Mouse (Mus musculus) cerebellum, postnatal 10 days (tissue): ENCODE measurements at regions not wholly inside any gene's neighbourhood (a gene's known extent, or its start where the extent isn't known, plus 50 kb on each side); places are given as distances from the start of the nearest gene placed in this dataset.
A peak's percentile ranks its signal among the peaks of the same experiment; 100 is the strongest.
"Not testable (repeated sequence)": the region's sequence is repeated elsewhere in the genome, so short reads cannot be mapped to it uniquely, and the experiment has no call there.

Source experiments
- DNase-seq, 2 experiments: peaks; one replicate each; pipeline ENCODE4 v3.0.0; 2021; ENCODE audit warnings: mixed read lengths in 2 of 2

DNA sequence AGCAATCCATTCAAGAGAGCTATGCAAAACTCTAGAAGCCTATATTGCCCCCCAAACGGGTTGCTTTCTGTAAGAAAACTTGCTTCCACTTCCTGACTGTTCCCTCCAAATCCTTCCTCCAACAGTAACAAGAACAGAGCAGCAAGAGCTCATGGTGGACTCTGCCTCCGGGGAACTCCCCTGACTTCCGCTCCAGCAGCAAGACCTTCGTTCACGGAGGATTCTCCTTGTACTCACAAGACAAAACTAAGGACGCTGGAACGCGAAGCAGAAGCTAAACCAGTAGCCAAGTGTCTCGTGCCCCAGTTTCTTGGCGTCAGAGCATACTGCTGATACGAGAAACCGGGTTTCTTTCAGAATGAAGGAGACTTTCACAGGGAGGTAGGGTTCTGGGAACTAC, 50.7 kb downstream of the H2al2a start:
- DNase-seq, result no peak

DNA sequence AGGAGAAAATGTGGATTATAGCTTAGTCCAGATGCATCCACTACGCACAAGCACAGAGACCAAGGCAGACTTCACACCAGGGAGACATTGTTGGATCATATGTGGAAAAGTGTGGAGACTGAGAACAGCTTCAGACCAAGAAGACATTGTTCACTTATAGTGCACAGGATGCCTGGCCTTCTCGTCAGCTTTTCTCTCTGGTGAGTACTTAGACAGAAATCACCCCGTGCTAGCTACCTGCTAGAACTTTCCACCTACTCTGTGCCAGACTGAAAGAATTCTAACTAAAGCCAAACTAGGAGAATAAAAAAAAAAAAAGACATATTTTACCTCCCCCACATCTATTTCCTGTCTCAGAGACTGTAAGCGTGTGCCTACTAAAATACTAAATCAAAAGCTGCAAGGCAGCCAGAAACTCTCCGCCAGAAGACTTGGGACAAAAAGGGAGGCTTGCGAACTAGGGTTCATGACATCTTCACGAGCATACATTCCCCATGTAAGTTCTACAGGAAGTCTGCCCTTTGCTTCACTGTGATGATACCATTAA, 51.3 kb downstream of the H2al2a start:
- no peak for DNase-seq

DNA sequence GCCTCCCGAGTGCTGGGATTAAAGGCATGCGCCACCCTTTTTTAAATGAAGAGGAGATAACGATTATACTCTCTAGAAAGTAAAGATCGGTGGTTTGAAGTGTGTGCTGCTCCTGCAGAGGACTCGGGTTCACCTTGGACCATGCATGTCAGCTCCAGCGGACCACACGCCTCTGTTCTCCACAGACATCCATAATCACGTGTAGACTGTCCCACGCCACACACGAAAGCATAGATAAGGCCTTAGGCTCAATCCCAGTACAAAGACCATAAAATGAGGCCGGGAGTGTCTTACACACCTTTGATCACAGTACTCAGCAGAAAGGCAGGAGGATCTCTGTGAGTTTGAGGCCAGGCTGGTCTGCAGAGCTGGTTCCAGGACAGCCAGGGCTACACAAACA, 53.3 kb downstream of the H2al2a start:
- DNase-seq, result no peak

DNA sequence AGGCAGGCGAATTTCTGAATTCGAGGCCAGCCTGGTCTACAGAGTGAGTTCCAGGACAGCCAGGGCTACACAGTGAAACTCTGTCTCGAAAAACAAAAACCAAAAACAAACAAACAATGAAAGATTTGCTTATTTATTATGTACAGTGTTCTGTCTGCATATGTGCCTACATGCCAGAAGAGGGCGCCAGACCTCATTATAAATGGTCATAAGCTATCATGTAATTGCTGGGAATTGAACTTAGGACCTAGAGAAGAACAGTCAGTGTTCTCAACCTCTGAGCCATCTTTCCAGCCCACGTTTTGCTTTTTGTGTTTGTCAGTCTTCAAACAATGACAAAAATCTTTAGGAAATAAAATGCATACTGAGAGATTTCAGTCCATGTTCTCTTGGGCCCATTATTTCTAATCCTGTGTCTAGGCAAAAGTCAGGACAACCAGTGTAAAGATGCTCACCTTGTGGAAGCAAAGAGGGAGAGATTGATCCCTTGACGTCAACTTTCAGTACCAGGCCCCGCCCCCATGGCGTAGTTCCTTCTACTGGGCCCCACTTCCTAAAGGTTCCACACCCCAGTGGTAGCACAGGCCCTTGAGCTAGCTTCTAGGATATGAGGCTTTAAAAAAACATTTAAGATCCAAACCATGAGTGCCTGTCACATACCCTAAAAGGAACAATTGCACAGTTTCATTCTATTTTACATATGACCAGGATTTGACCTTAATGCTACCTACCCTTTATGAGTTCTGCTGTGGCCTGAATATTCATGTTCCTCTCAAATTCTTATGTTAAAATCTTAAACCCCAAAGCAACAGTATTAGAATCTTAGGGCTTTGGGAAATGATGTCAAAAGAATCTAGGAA, 54.0 kb downstream of the H2al2a start:
- DNase-seq, result peak; percentile 23 to 25

DNA sequence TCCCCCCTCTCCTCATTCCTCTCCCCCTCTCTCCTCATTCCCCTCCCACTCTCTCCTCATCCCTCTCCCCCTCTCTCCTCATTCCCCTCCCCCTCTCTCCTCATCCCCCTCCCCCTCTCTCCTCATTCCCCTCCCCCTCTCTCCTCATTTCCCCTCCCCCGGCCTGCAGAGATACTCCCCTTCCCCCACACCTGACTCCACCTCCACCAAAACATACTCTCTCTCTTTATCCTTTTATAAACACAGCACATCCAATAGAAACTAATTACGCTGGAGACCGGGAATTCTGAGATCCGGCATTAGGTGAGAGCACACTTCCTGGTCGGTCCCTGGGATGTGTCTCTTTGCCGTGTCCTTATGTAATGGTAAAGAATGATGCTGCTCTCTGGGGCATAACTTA, 54.8 kb downstream of the H2al2a start:
- DNase-seq, result no peak

DNA sequence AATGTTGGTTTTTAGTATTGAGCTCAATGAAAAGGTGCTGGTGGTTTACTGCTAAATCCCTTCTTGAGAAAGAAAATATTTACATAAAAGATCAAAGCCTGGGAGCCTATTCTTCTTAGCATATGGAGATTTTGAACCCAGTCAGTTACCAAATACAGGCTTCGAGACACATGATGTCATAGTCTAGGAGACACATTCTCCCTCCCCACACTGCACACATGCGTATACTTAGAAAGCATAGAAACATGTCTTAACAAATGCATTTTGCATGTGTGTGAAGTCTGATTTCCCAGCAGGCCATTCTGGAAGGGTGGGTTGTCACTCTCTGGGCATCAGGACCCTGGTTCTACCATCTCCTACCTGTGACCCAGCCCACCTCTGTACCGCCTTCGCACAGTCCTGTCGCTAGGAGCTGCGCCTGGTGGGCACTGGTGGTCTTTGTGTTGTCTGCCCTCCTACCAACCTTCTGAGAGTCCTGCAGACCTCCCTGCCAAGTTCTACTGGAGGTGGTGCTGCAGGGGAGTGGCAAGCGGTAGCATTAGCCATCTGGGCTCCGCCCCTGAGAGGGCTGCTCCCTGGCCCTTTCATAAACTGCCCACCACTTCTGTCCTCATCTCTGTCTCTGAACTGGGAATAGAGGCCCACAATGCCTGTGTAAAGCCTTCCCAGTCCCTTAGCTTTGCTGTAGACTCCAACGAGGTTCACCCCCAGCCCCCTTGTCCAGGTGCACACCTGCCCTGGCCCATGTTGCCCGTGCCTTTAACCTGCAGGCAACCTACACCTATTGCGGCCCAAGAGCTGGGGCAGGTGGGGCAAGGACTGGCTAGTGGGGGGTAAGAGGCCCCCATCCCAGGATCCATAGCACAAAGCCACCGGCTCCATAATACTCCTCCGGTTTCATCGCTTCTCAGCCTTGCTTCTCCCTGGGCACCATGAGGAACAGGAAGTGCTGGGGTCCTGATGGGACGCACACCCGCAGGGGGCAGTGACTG, 56.6 kb downstream of the H2al2a start:
- not testable (repeated sequence) for DNase-seq

DNA sequence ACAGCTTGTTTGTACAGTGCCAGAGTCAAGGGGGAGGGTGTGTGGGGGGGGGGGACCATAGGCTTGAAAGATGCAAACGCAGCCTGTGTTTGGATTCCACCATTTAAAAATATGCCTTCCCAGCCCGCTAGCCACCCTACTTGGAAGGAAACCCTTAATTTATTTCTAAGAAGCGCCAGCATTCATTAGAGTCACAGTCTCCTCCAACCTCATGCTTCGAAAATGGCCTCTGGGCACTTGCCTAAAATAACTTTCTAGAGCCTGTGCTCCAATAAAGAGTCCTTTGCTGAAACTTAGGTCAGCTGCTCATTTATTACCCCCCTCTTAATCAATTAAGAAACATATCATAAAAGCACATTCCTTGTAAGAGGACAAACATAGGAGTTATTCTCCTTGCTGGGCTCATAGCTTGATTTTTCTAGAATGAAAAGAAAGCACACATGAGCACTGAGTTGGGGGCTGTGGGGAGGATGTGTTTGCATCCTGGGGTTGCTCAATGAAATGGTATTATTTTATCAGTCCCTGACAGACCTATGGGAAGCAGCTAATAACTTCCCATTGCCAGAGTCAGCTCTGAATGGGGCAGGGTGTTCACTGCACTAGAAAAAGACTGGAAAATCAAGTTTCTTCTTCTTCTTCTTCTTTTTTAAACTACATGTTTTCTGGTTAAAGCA, 57.4 kb downstream of the H2al2a start:
- DNase-seq, result no peak

DNA sequence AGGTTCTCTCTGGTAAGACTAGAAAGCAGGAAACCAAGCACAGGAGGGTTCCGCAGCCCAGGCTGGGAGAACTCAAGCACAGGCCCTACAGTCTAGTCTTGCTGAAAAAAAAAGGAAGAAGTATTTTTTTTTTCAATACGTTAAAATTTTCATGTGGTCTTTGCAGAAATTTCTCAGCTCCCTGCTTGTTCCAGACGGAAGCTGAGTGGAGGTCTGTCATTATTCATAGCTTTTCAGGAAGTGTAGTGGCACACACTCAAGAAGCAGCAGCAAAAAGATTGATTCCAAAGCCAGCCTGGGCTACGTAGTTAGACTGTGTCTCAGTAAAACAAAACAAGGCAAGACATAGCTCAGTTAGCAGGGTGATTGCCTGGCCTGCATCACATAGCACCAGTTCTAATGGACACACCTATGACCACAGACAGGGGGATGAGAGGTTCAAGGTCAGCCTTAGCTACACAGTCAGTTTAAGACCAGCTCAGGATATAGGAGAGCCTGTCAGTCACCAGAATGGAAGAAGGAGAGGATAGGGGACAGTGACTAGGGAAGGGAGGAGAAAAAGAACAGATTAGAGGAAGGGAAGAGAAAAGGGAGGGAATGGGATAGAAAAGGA, 60.1 kb downstream of the H2al2a start:
- DNase-seq, result no peak

DNA sequence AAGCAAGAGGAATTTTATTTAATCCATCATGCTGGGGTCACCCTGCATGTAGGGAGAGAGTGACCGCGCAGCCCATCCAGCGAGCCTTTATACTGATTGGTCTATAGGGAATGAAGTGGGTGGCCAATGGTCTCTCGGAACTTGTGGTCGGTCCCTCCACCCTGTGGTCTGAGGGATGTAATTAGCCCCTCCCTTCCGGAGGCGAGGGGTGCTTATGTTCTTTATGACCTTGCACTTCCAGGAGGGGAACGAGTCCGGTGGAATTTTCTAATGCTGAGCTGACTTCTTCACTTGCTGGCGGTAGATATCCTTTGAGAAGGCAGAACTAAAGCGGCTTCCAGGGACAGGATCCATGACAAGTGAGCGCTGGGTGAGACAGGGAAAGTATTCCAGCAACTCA, 60.8 kb downstream of the H2al2a start:
- DNase-seq, result no peak

DNA sequence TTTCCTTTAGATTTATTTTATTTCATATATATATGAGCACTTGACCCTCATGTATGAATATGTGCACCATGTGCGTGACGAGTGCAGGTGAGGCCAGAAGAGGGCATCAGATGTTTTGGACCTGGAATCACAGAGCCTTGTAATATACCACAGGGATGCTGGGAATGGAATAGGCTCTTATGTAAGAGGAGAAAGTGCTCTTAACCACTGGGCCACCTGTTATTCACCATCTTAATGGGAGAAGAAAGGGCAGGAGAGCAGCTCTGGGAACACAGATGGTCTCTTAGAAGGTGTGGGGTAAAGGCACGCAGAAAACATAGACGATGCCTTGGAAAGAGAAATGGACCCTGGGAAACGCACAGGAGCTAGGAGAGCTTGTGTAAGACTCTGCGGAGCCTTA, 61.3 kb downstream of the H2al2a start:
- DNase-seq, result no peak

DNA sequence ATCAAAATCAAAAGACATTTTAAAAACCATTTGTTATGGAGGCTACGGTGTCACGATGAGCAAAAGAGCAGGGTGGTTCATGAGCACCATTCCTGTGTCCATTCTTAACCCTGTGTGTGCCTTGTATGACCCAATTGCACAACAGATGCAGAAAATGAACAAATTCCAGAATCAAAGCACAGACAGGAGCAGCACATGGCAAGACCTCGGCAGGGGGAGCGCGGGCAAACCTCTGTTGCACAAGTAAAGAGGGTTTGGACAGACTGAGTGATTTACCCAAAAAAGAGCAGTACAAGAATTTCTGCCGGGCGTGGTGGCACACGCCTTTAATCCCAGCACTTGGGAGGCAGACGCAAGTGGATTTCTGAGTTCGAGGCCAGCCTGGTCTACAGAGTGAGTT, 62.1 kb downstream of the H2al2a start:
- DNase-seq, result no peak

DNA sequence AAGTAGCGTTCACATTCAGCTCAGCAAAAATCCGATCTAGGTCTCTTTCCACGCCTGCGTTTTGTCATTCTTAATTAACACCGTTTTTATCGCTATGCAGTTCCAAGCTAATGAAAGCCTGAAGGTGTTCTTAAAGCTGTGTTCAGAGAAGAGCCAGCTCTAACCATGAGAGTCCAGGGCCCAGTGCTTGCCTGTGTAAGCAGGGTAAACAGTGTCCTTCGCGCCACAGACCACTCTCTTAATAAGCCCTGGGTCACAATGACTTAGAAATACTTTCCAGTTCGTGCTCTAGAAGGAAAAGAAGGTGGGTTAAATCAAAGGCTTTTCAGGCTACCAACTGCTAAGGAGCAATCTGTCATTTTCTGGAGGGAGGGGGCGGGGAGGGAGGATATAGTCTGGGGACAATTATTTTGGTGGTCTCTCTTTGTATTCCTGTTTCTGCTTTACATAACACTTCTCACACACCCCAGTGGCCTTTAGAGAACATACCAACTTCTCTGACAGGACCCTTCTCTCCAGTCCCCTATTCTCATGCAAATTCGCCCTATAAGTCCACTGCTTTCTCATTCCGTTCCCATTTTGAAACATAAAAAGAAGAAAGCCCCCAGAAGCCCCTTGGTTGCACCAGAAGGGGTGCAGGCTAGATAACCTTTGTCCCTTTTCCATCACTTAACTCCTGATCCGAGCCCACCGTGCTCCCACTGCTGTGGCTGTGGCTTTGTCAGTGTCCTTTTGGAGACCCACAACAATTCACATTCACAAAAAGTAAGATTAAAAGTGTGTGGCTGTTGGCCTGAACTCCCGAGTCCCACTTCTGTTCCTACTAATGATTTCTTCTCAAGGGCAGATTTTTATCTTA, 63.6 kb downstream of the H2al2a start:
- peak in 1 of 2 experiments; percentile 13 for DNase-seq

DNA sequence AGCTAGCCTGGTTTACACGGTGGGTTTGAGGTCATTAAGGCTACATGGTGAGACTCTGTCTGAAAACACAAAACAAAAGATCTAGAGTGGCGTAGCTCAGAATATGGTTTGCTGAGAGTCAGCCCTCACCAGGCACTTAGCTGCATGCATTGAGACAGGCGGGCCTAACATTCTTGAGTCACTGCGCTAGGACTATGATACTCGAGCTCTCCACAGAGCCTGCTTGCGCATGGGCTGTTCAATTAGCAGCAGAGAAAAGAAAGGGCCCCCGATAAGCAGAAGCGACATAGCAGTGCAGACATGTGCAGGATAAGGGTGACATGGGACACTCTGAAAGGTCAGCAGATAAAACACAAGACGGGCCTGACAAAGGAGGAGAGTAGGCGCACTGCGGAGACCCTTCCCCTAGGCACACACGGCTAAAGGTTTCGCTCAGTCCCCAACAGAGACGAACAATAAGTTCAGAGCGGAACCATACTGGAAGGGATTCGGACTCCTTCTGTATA, 64.3 kb downstream of the H2al2a start:
- peak; percentile 17 to 19 for DNase-seq

DNA sequence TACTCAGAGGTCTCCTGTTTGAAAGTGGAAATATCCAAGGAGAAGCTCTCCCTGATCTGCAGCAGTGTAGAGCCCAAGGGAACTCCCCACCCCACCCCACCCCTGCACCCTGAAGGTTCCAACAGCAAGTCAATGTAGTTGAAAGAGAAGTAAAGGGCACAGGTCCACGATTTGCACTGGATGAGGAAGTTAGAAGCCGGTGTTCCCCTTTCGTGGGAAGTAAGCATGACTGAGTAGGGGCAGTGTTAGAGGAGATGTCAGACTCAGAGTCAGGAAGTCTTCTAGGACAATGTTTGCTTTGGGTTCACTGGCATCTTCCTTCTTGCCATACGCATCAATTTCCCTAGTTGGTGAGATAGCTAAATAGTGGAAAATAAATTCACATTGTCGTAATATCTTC, 64.9 kb downstream of the H2al2a start:
- no peak for DNase-seq

DNA sequence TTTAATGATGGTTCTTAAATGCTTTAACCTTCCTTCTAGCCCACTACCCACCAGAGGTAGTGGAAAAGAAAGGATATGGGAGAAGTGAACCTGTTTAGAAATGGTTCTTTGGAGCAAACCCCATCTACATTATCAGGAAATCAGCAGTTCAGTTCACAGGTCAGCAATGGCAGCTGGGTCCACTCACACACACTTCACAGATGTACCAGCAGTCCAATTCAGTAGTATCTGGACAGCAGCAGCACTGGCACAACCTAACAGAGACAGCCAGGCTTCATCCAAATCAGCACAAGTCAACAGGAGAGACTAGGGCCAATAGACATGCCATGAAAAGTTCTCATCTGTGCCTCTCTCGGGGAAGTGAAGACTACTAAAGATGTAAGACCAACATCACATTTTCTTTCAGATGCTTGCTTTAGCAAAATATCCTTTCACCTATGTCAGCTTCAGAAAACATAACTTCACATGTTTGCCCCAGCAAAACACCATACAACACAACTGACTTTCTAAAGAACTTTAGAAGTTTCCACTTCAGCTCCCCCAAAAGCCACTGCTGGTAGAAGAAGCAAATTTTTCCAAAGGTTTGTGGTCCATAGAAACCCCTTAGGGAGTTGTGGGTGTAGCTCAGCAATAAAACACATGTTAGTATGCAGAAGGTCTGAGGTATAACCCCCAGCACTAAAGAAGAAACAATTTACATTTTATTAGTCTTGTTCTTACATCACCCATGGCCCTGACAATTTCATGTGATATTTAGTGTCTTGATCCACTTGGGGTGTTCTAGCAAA, 77.7 kb downstream of the H2al2a start:
- no peak for DNase-seq

DNA sequence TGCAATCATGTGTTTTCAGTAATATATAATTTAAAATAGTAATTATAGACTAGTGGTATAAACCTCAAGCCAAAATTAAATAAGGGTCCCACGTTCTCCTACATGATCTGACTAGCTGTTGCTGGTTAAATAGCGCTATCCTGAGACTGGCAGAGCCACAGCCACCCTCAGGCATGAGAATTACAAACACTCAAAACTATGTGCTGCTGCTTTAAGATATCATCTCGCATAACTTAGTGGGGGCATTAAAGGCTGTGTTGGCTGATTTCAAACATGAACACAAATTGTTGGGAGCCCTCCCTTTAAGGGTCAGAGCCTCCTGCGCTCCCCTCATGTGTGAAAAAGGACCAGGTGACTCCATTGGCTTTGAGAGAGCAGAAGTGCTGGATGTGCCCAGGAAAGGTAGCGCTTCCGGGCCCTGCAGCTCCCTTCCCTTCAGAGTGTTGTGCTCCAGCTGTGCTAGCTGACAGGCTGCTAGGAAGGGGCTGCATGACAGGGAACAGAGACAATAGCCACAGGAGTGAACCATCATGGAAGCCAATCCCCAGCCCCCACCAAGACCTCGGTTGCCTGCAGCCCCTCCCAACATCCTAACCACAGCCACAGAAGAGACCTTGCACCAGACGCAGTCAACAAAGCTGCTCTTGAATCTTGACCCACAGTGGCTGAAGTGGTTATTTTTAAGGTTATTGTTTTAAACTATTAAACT, 79.4 kb downstream of the H2al2a start:
- no peak for DNase-seq

DNA sequence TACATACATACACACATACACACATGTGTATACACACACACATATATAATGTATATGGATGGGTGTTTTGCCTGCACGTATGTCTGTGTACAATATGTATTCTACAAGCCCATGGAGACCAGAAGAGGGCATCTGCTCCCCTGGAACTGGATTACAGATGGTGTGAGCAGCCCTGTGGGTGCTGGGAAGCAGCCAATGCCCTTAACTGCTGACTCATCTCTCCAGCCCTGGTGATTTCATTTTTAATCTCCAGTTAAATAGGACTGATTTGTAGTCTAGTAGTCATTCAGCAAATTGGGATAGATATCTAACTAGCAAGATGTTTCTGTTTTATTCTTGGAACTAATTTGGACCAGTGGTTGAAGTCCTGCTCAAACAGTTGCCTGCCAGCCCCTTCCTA, 94.1 kb downstream of the H2al2a start:
- peak; percentile 31 to 32 for DNase-seq

DNA sequence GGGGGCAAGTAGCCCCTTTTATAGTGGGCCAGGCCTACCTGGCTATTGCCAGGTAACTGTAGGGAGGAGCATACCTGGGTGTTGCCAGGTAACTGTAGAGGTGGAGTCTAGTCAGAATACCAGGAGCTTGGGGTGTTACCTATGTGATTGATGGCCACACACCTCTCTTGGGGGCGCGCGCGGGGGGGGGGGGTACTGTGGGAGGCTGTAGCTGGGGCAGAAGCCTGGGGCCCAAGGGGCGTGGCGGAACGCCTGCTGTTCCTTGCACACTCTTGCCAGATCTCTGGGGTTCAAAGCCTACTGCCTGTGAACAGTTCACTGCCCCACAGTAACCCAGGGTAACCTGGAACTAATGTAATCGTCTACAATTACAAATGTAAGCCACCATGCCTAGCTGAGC, 96.6 kb downstream of the H2al2a start:
- no peak for DNase-seq

DNA sequence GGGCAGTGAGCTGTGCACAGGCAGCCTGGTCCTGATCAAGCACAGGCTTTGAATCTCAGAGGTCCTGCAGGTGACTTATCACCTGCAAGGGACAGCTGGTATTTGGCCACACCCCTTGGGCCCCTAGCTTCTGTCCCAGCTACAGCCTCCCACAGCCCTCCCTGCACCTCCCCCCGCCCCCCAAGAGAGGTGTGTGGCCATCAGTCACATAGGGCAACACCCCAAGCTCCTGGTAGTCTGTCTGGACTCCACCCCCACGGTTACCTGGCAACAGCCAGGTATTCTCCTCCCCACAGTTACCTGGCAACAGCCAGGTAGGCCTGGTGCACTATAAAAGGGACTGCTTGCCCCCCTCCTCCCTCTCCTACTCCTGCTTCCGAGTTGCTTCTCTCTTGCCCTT, 98.0 kb downstream of the H2al2a start:
- DNase-seq, result no peak

DNA sequence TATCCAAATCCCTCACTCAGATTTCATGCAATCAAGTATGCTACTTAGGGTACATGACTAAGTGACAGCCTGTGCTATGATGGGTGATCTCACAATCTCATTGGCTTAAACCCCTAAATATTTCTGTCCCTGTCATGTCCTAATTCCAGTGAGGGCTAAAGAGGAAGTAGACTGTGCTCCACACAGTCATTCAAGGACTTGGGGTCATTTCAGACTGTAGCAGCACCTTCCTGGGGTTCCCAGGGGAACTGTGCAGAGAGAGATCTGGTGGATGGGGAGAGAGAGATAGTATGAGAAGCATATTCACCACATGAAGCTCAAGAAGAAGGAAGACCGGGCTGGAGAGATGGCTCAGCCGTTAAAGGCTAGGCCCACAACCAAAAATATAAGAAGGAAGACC, 100.7 kb downstream of the H2al2a start:
- no peak for DNase-seq
